Mouse (Mus musculus) small intestine, adult 2 months (tissue): ENCODE results near the gene Ptprd.

ENCODE experiments used
- CTCF ChIP-seq: fragments of 200-500 bp; IDR thresholded peaks from 2 replicates; pipeline ENCODE4 v1.5.1; 2012; ENCODE audit warnings: low read depth, mild to moderate bottlenecking, control low read depth, inconsistent platforms, low read length, moderate library complexity, mixed read lengths; ENCODE audit not compliant: insufficient replicate concordance, insufficient read length; ENCODE audit errors: extremely low read depth
- POLR2A ChIP-seq: fragments of 200-500 bp; IDR thresholded peaks from 2 replicates; pipeline ENCODE4 v1.6.1; 2012; ENCODE audit warnings: low read depth, mild to moderate bottlenecking, control low read depth, inconsistent platforms, low read length, moderate library complexity

DNA sequence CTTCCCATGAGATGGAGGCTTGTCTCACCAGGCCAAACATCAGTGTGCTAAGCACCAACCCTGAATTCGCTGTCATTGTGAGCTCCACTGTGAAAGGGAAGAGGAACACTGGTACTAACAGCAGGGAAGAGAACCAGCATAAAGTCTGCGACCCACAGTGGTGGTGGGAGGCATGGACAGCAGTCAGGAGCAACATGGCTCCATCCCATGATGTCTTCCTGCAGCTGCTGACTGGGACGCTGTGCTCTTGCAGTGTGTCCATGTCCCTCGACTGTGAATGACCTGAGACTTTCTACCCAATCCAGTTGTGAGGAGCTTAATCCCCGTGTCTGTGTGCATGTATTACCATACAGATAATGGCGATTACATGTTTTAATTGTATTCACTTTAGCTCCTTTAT, 1967.4 kb downstream of the Ptprd start:
- no peak for TF ChIP-seq CTCF
- TF ChIP-seq POLR2A = no peak
